Mouse (Mus musculus) subcutaneous adipose tissue, adult 2 months (tissue): ENCODE measurements around the gene Il17re. TPM values are rescaled to one million over a fixed set of nuclear protein-coding genes. Genes with fewer than 3 reads are reported as not detected.

ENCODE experiments used
- polyA plus RNA-seq: library from polyadenylated mRNA; depleted of rRNA; stranded (reverse); fragments of >200 nt; gene quantifications from 2 replicates; pipeline ENCODE4 v1.2.3, GENCODE M21; 2012; ENCODE audit warnings: low replicate concordance; rRNA removed

The Il17re gene
- polyA plus RNA-seq, result 10.3 and 39.0 TPM in 2 replicates

DNA sequence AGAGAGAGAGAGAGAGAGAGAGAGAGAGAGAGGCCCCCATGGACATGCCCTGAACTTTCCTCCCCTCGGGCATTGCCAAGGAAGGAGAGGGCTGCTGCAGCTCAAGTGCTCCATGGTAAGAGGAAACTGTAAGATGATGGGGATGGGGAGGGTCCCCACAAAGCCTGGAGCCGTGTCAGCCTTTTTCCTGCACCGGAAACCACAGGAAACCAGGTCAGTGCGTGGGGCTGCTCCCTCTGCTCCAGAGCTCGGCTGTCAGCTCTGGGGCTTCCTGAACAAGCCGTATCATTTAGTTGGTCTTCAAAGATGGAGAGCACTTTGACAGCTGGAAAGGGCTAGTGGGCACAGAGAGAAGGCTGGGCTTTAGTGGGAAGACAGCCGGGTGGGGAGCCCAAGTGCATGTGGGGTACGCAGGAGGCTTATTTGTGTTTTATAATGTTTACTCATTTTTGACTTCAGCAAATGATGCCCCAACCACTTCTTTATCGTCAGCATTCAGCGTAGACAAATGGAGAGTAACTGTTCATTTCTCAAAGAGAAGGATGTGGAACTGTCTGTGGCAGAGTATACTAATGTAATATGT lies at the start of gene Il17re:
Gene Il17re (plus strand): TSS at position 533 of the 583 bp plus-strand sequence.

DNA sequence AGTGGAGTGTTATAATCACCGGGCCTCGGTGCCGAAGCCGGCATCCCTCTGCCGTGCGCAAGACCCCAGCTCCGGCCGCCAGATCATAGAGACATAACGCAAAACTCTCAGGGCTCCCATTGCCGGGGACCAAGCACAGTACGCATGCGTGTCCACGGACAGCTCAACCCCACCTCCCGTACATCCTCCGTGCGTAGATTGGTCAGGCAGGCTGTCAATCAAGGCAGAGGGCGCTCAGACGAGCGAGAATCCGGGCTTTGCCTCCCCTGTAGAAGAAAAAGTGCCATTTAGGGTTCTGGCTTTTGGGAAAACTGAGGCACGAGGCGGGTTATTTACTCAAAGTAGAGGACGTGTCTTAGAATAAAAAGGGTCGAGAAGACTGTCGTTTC lies 39.1 kb upstream of the Il17re start, which contains the start of gene Rpusd3:
Gene Rpusd3 (minus strand): TSS at position 142 of the 389 bp plus-strand sequence.

DNA sequence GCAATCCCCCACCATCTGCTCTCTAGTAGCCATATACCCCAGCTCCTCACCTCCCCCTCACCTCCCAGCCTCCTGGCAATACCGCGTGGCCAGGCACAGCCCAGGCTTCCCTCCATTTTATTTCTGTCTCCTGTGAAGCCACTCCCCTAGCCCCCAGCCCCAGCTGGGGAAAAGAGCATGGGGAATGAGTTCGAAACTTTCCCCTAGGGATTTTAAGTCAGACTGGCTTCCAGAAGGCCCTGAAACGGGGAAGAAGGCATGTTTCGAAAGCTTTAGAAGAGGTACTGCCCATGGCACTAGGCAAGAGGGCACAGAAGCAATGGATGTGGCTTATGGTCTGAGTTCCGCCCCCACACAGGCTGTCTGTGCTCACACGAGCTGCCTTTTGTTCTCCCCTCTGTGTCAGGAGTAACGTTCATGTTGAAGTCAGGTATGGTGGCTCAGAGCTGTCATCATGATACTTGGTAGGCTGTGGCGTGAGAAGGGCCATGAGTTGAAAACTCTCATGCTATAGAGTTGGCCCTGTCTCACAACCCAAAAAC lies 22.5 kb upstream of the Il17re start, which contains the start of gene Cidec:
Gene Cidec (minus strand): TSS at position 97 of the 542 bp plus-strand sequence.

DNA sequence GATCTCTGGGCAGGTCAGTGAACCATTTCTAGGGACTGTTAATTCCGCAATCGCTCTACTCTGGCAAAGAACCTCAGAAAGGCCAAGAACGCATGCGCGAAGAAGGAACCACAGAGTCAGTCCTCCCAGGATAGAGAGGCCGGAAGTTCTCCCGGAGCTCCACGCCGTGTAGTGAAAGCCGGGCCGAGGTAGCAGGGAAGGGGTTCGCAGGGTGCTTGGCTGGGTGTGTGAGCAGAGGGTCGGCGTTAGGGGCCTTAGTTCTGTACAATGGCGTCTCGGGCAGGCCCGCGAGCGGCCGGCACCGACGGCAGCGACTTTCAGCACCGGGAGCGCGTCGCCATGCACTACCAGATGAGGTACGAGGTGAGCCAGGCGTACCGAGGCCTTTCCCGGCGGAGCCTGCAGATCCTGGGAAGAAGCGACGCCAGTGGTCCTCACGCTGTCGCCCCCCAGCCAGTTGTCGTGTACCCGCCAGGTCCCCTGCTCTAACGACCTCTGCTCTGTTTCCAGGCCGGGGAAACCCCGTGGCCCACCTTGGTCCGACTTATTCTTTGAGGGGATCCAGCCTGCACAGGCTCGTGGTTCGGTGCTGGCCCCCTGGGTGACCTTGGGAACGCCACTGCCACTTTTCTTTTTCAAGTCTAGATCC lies 15.7 kb upstream of the Il17re start, which contains the start of gene Jagn1:
Gene Jagn1 (plus strand): TSS at position 128 of the 649 bp plus-strand sequence.

DNA sequence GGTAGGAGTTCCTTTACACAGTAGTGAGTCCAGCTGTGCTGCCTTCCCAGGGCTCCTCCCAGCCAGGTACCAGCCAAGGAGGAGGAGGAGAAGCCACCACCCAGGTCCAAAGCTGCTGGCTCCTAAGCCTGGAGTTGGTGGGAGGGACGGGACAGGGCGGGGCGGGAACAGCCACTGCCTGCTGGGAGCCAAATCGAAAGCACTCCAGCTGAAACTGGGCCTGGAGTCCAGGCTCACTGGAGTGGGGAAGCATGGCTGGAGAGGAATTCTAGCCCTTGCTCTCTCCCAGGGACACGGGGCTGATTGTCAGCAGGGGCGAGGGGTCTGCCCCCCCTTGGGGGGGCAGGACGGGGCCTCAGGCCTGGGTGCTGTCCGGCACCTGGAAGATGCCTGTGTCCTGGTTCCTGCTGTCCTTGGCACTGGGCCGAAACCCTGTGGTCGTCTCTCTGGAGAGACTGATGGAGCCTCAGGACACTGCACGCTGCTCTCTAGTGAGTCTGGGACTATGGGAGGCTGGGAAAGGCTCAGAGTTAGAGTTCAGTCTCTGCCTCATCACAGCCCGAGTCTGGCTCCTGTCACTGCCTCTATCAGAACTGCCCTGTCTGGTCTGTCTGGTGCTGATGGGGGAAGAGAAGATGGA lies 13.1 kb downstream of the Il17re start, which contains the start of gene Il17rc:
Gene Il17rc (plus strand): TSS at position 131 of the 640 bp plus-strand sequence.

DNA sequence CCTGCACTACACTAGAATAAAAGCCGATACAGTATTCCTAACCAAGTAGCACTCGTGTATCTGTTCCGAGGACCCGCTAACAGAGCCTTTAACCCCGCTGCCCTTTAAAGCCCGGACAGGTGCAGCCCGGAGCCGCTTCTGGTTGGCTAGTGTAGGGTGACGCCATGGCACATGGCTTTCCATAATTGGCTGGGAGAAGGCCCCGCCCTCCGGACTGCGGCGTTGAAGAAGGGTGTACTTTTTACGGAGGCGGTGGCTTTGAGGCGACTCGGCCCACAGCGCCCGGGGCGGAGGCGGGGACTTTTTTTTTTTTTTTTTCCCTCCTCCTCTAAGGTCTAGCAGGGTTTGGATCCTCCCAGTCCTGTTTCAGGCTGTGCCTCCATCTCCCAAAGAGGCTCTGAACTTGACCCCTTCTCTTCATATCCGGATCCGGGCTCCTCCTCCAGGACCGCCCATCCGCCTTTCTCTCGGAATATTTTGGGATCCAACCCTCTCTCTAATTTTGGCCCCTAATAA lies 24.9 kb downstream of the Il17re start, which contains the start of gene Creld1:
Gene Creld1 (plus strand): TSS at position 198 of the 516 bp plus-strand sequence.

DNA sequence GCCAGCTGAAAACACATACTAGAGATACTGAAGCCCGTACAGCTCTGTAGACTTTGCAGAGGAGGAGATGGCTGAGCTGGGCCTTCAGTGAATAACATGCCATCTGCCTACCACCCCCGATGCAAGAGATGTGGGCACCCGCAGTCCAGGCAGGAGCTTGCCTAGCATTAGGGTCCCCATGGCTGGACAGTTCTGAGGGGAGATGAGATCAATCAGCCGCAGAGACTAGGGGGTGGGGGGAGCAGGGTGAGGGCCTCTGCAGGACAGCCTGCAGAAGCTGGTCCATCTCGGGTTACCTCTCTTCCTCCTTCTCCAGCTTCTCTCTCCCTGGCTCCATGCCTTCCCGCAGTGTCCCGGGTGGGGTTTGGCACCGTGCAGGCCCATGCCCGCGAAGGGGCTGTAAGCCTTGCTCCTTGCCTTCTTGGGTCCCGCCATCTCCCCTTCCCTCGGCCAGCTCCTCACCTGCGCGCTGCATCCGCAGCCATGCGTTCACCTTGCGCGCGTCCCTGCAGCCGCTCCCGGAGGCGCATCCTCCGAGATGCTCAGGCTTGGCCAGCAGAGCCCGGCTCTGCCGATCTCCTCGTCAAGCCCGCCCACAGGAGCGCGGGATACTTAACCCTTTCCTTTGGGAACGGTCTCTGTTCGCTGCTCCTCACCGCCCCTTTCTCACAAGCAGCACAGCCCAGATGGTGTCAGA lies 43.3 kb downstream of the Il17re start, which contains the start of gene Prrt3:
Gene Prrt3 (minus strand): TSS at position 544 of the 697 bp plus-strand sequence.

Other genes starting within 250 kb of the Il17re start
- 40.1 and 51.3 TPM in 2 replicates for gene Mtmr14, start 220.6 kb upstream of the Il17re start, polyA plus RNA-seq
- gene Cpne9, start 176.2 kb upstream of the Il17re start, polyA plus RNA-seq, result 0.04 and 0.10 TPM in 2 replicates
- 17.8 and 26.7 TPM in 2 replicates for gene Brpf1, start 151.3 kb upstream of the Il17re start, polyA plus RNA-seq
- 28.4 and 29.2 TPM in 2 replicates for gene Ogg1, start 131.5 kb upstream of the Il17re start, polyA plus RNA-seq
- 99.6 and 113 TPM in 2 replicates for gene Camk1, start 114.5 kb upstream of the Il17re start, polyA plus RNA-seq
- 28.1 and 28.6 TPM in 2 replicates for gene Tada3, start 80.6 kb upstream of the Il17re start, polyA plus RNA-seq
- 94.6 and 97.5 TPM in 2 replicates for gene Arpc4, start 80.4 kb upstream of the Il17re start, polyA plus RNA-seq
- gene Ttll3, start 69.2 kb upstream of the Il17re start, polyA plus RNA-seq, result 6.0 and 11.1 TPM in 2 replicates
- gene Rpusd3, start 39.1 kb upstream of the Il17re start, polyA plus RNA-seq, result 60.9 and 97.5 TPM in 2 replicates
- 1,367 and 6,336 TPM in 2 replicates for gene Cidec, start 22.7 kb upstream of the Il17re start, polyA plus RNA-seq
- 90.4 and 99.5 TPM in 2 replicates for gene Jagn1, start 15.9 kb upstream of the Il17re start, polyA plus RNA-seq
- 62.5 and 102 TPM in 2 replicates for gene Il17rc, start 12.9 kb downstream of the Il17re start, polyA plus RNA-seq
- 31.6 and 59.5 TPM in 2 replicates for gene Creld1, start 24.8 kb downstream of the Il17re start, polyA plus RNA-seq
- gene Prrt3, start 43.4 kb downstream of the Il17re start, polyA plus RNA-seq, result 0.12 TPM in 1 of 2 replicates, not detected in the other
- 74.0 and 95.2 TPM in 2 replicates for gene Emc3, start 73.2 kb downstream of the Il17re start, polyA plus RNA-seq
- gene Fancd2, start 73.2 kb downstream of the Il17re start, polyA plus RNA-seq, result 0.40 and 2.9 TPM in 2 replicates
- gene Fancd2os, start 142.2 kb downstream of the Il17re start, polyA plus RNA-seq, result not detected in 2 replicates
- 198 and 229 TPM in 2 replicates for gene Brk1, start 146.3 kb downstream of the Il17re start, polyA plus RNA-seq
- 32.8 and 40.6 TPM in 2 replicates for gene Vhl, start 165.5 kb downstream of the Il17re start, polyA plus RNA-seq
- 47.6 and 86.4 TPM in 2 replicates for gene Irak2, start 180.0 kb downstream of the Il17re start, polyA plus RNA-seq
- 32.3 and 38.4 TPM in 2 replicates for gene Tatdn2, start 238.6 kb downstream of the Il17re start, polyA plus RNA-seq